ENCODE assay signal across 15 mouse cellular contexts in the genomic region with DNA sequence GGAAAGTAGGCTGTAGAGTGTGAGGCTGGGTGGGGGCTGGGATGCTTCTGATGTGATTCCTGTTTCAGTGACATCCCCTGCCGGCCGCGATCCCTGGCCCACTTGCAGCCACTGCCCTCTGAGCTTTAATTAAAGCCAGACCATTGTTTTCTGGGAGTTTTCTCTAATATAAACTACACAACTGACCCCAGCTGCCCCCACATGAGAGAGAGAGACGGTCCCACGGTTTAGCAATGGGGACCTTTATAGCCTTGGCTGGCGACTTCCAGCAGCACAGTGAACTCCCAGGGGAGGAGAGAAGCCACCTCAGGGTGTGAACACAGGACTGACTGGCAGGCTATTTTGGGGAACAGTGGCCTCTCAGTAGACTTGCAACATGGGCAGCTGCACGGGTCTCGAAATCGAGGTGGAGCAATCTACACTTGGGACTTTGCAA.
DNase-seq lines count a peak whose midpoint lies in the region; ATAC-seq and TF ChIP-seq lines count a peak whose summit lies in the region.
"Had no signal": no experiment of that assay in that cellular context is flagged by ENCODE, and none has a peak within 500 bp of the region (broad histone marks: within the 10 kb centered on the region; RNA-seq: fewer than 3 reads in every experiment).

No protein-coding gene starts in this region.

- no peaks in the 10 kb centered on the region for H3K9me3 ChIP-seq in kidney, embryonic 15.5 days (replicated peaks)
- H3K9me3 ChIP-seq in embryonic facial prominence, embryonic 10.5 days: no peaks in the 10 kb centered on the region
- H3K9me3 ChIP-seq in limb, embryonic 11.5 days (ENCODE audit: control insufficient read depth, low read length): no peaks in the 10 kb centered on the region
- H3K9me3 ChIP-seq: neural tube, embryonic 13.5 days had no signal

- peaks cover 22% of the 10 kb centered on the region for H3K4me1 ChIP-seq in kidney, embryonic 15.5 days
- peaks cover 45% of the 10 kb centered on the region for H3K4me1 ChIP-seq in embryonic facial prominence, embryonic 10.5 days
- H3K4me1 ChIP-seq in limb, embryonic 11.5 days (ENCODE audit: control insufficient read depth, insufficient read depth, low read length): peaks cover 7% of the 10 kb centered on the region; the same call in 1 of the 2 replicates

- no peak overlapping the region for H3K4me2 ChIP-seq in kidney, embryonic 15.5 days
- no peak overlapping the region for H3K4me2 ChIP-seq in limb, embryonic 11.5 days (ENCODE audit: low read depth, severe bottlenecking)
- H3K4me2 ChIP-seq: limb, embryonic 12.5 days; neural tube, embryonic 13.5 days had no signal

- no peak overlapping the region for H3K4me3 ChIP-seq in kidney, embryonic 15.5 days (replicated peaks)
- H3K4me3 ChIP-seq in embryonic facial prominence, embryonic 10.5 days: no peak overlapping the region
- H3K4me3 ChIP-seq in limb, embryonic 11.5 days (ENCODE audit: low read depth, low read length): no peak overlapping the region
- no peak overlapping the region for H3K4me3 ChIP-seq in gastrocnemius, adult 2 months
- H3K4me3 ChIP-seq: limb, embryonic 12.5 days; neural tube, embryonic 13.5 days had no signal

- WGBS in kidney, embryonic 15.5 days: 20% methylated on average over 9 of the region's 9 CpGs
- 27% methylated on average over 9 of the region's 9 CpGs for WGBS in embryonic facial prominence, embryonic 10.5 days
- 15% methylated on average over 9 of the region's 9 CpGs for WGBS in limb, embryonic 11.5 days

- H3K27me3 ChIP-seq in kidney, embryonic 15.5 days: no peaks in the 10 kb centered on the region
- no peaks in the 10 kb centered on the region for H3K27me3 ChIP-seq in embryonic facial prominence, embryonic 10.5 days (replicated peaks; ENCODE audit: low read depth, poor library complexity, severe bottlenecking)
- H3K27me3 ChIP-seq in limb, embryonic 11.5 days (ENCODE audit: control insufficient read depth, insufficient read depth, low read length): no peaks in the 10 kb centered on the region
- H3K27me3 ChIP-seq: limb, embryonic 12.5 days; neural tube, embryonic 13.5 days had no signal

- H3K36me3 ChIP-seq in kidney, embryonic 15.5 days: no peaks in the 10 kb centered on the region
- no peaks in the 10 kb centered on the region for H3K36me3 ChIP-seq in embryonic facial prominence, embryonic 10.5 days (replicated peaks)
- H3K36me3 ChIP-seq in limb, embryonic 11.5 days (ENCODE audit: control insufficient read depth, insufficient read depth, low read length): no peaks in the 10 kb centered on the region
- H3K36me3 ChIP-seq: limb, embryonic 12.5 days; neural tube, embryonic 13.5 days had no signal

- 0 out of 2 replicates have a peak, but pooled peaks have one; percentile 31 for ATAC-seq in kidney, embryonic 15.5 days (replicated peaks; ENCODE audit: low FRiP score)
- no peak for ATAC-seq in limb, embryonic 11.5 days (ENCODE audit: insufficient number of reproducible peaks, low FRiP score, low TSS enrichment, low read depth)
- ATAC-seq: inflammation-experienced regulatory T-cells, adult 6 months had no signal

- H3K9ac ChIP-seq in kidney, embryonic 15.5 days: no peak overlapping the region
- H3K9ac ChIP-seq in limb, embryonic 11.5 days (ENCODE audit: low read length): no peak overlapping the region
- H3K9ac ChIP-seq: limb, embryonic 12.5 days; neural tube, embryonic 13.5 days had no signal

- intact Hi-C loops in gastrocnemius, adult 2 months (cut with DNase I): no loop called here

- TF ChIP-seq CTCF in gastrocnemius, adult 2 months (IDR thresholded peaks at IDR 0.05): no peak

- no peak overlapping the region for H3K27ac ChIP-seq in kidney, embryonic 15.5 days
- H3K27ac ChIP-seq in embryonic facial prominence, embryonic 10.5 days (replicated peaks): peak overlapping the region; percentile 65
- no peak overlapping the region for H3K27ac ChIP-seq in limb, embryonic 11.5 days (replicated peaks; ENCODE audit: low read depth, low read length)
- H3K27ac ChIP-seq in gastrocnemius, adult 2 months: no peak overlapping the region
- H3K27ac ChIP-seq: limb, embryonic 12.5 days; neural tube, embryonic 13.5 days had no signal

- DNase-seq in kidney, adult 11 months: no peak
- DNase-seq in embryo, embryonic 10 days (ENCODE audit: low spot score): peak; percentile 59
- DNase-seq in embryonic facial prominence, embryonic 10.5 days (ENCODE audit: low spot score): peak; percentile 56
- DNase-seq in limb, embryonic 11.5 days (ENCODE audit: low spot score): peak; percentile 26
- DNase-seq in thymus, postnatal 0 days (ENCODE audit: low spot score): no peak
- DNase-seq in gastrocnemius, adult 2 months: no peak
- DNase-seq: kidney, postnatal 14 days; lung, adult 18-20 months; midbrain, embryonic 14.5 days; right cerebral cortex, postnatal 14 days; thymus, postnatal 25 days had no signal

Comparison
In these comparisons a context has a peak if more than half of its experiments do, and no peak if none do; other contexts are left out.
1. DNase-seq: peak in embryo, embryonic 10 days (single experiment), embryonic facial prominence, embryonic 10.5 days (single experiment) and limb, embryonic 11.5 days (single experiment); none in kidney, adult 11 months (single experiment), thymus, postnatal 0 days (single experiment) and gastrocnemius, adult 2 months (single experiment).